Mouse (Mus musculus) forebrain, embryonic 13.5 days (tissue): ENCODE measurements around the gene Zkscan7. TPM values are rescaled to one million over a fixed set of nuclear protein-coding genes. Genes with fewer than 3 reads are reported as not detected.
A peak's percentile ranks its signal among the peaks of the same experiment; 100 is the strongest.

Source experiments
- ATAC-seq: fragments of 200-750 bp; cut with Nextera tagmentation; 2 replicates; pipeline ENCODE4 v1.8.0; 2017
- H3K27ac ChIP-seq: fragments of 300-500 bp; sonication (generic); 2 replicates; pipeline ENCODE4 v1.5.1; 2015; ENCODE audit warnings: inconsistent platforms, mild to moderate bottlenecking, moderate library complexity
- H3K27me3 ChIP-seq: fragments of 300-500 bp; sonication (generic); 2 replicates; pipeline ENCODE4 v1.6.1; 2015; ENCODE audit warnings: mild to moderate bottlenecking, inconsistent platforms
- H3K36me3 ChIP-seq: fragments of 300-500 bp; sonication (generic); 2 replicates; pipeline ENCODE4 v1.6.1; 2015; ENCODE audit warnings: mild to moderate bottlenecking, inconsistent platforms; ENCODE audit not compliant: poor library complexity, severe bottlenecking
- H3K4me1 ChIP-seq: fragments of 300-500 bp; sonication (generic); 2 replicates; pipeline ENCODE4 v1.6.1; 2015; ENCODE audit warnings: inconsistent platforms
- H3K4me2 ChIP-seq: fragments of 300-500 bp; sonication (generic); 2 replicates; pipeline ENCODE4 v1.6.1; 2015; ENCODE audit warnings: inconsistent platforms, mild to moderate bottlenecking, moderate library complexity
- H3K4me3 ChIP-seq: fragments of 300-500 bp; sonication (generic); 2 replicates; pipeline ENCODE4 v1.5.1; 2015; ENCODE audit warnings: mild to moderate bottlenecking, inconsistent platforms
- H3K9ac ChIP-seq: fragments of 300-500 bp; sonication (generic); 2 replicates; pipeline ENCODE4 v1.6.1; 2015; ENCODE audit warnings: mild to moderate bottlenecking, inconsistent platforms
- H3K9me3 ChIP-seq: fragments of 300-500 bp; sonication (generic); replicated peaks from 2 replicates; pipeline ENCODE4 v1.6.1; 2016; ENCODE audit warnings: inconsistent platforms
- WGBS: fragments of 180-500 bp; shearing (Covaris S2); methylation state at CpG from one replicate; pipeline ENCODE4 v1.1.7; 2015; 5-methylcytosine and 5-hydroxymethylcytosine counted together
- polyA plus RNA-seq: library from polyadenylated mRNA; unstranded; fragments of >200 nt; fragmentation: Nextera tagmentation; extraction: Ambion mirVana; gene quantifications from 2 replicates; pipeline ENCODE4 v1.2.1, GENCODE M21; 2015

Gene Zkscan7
- polyA plus RNA-seq, 1 experiment from 2014 or later = 4.2 TPM

DNA sequence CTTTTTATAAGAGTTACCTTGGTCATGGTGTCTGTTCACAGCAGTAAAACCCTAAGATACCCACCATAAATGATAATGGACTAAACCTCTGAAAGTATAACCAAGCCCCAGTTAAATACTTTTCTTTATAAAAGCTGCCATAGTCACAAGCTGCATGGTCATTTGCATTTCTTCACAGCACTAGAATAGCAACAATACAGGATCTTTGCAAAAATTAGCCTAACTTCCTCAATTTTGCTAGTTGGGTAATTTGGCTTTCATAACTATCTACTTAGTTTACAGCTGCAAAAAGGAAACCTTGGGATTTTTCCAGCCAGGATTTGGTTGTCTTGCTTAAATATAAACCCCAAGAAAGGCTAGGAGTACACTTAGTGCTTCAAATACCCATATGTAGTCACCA lies 24.7 kb upstream of the Zkscan7 start:
- H3K4me1 ChIP-seq = peaks cover 18% of the 10 kb centered on the region
- ATAC-seq = no peak
- H3K27ac ChIP-seq = no peak overlapping the region
- no peak overlapping the region for H3K4me3 ChIP-seq
- H3K27me3 ChIP-seq = no peaks in the 10 kb centered on the region
- peaks cover 10% of the 10 kb centered on the region for H3K9me3 ChIP-seq
- no peak overlapping the region for H3K4me2 ChIP-seq
- no peak overlapping the region for H3K9ac ChIP-seq
- H3K36me3 ChIP-seq = peaks cover 68% of the 10 kb centered on the region

DNA sequence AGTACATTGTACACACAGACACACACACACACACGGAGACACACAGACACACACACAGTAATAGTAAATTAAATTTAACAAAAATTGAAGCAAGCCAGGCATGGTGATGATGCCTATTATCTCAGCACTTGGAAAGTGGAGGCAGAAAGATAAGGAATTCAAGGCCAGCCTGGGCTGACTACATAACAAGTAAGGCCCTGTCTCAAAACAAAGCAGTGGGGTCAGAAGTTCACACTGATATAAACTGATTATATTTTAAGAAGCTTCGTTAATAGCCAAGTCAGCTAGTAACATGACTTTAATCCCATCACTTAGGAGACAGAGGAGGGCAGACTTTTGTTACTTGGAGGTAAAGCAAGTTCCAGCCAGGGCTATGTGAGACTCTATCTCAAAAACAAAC lies 21.8 kb upstream of the Zkscan7 start:
- Histone ChIP-seq H3K9me3 (peaks cover 10% of the 10 kb centered on the region), H3K27ac (no peak overlapping the region), H3K27me3 (0 out of 2 replicates have a peak, but pooled peaks cover 2% of the 10 kb centered on the region), H3K4me2 (no peak overlapping the region), H3K4me1 (peaks cover 21% of the 10 kb centered on the region), H3K9ac (no peak overlapping the region), H3K4me3 (no peak overlapping the region), H3K36me3 (peaks cover 41% of the 10 kb centered on the region)
- 91% methylated on average over 2 of the region's 2 CpGs for WGBS
- ATAC-seq = no peak

DNA sequence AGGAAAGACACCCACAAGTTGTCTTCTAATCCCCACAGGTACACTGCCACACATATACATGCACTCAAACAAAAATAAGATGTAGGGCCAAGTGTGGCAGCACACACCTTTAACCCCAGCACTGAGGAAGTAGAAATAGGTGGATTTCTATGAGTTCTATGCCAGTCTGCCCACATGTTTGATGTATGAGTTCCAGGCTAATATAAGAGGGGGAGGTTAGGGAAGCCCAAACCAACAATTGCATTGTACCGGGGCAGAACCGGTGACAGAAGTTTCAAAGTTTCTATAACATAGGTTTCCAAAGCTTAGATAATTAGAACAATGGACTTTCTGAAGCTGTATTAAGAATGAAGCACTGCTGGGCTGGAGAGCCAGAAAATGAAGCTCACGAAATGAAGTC lies 20.6 kb upstream of the Zkscan7 start:
- Histone ChIP-seq H3K27me3 (0 out of 2 replicates have a peak, but pooled peaks cover 2% of the 10 kb centered on the region), H3K4me1 (peaks cover 21% of the 10 kb centered on the region), H3K4me2 (peak overlapping the region; percentile 71), H3K4me3 (peak overlapping the region; percentile 91), H3K9ac (peak overlapping the region; percentile 91), H3K9me3 (peaks cover 7% of the 10 kb centered on the region), H3K27ac (no peak overlapping the region), H3K36me3 (peaks cover 30% of the 10 kb centered on the region)
- WGBS = 68% methylated on average over 3 of the region's 3 CpGs
- no peak for ATAC-seq

DNA sequence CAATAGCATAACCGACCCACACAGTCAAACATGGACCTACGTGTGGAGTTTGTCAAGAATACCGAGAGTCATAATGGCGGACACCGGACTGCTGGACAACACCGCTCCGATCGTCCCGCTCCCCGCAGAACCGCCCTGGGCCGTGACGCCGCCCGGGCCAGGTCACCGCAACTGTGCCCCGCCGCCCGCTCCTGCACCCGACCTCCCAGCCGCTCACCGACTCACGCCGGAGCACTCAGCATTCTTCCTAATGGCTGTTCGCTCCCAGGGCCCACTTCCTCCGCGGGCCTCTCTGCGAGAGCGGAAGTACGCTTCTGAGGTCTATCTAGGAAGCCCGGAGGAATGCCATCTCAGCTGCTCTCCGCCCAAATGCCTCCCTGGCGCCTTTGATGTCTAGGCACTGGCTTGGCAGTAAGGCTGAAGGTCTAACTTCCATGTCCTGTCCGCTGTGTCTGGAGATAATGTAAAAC lies 19.8 kb upstream of the Zkscan7 start, which contains the start of gene Zfp445:
Zfp445 (minus strand) TSS at position 310 of the 470 bp plus-strand sequence.
- Histone ChIP-seq H3K36me3 (peaks cover 21% of the 10 kb centered on the region), H3K27me3 (0 out of 2 replicates have a peak, but pooled peaks cover 2% of the 10 kb centered on the region), H3K27ac (0 out of 2 replicates have a peak within 1 kb of the TSS, but pooled peaks have one; percentile 44), H3K9ac (peak within 1 kb of the TSS; percentile 91), H3K4me2 (peak within 1 kb of the TSS; percentile 71), H3K9me3 (no peaks in the 10 kb centered on the region), H3K4me1 (peaks cover 21% of the 10 kb centered on the region), H3K4me3 (peak within 1 kb of the TSS; percentile 91)
- peak; percentile 95 for ATAC-seq
- under 1% methylated on average over 30 of the region's 34 CpGs for WGBS

DNA sequence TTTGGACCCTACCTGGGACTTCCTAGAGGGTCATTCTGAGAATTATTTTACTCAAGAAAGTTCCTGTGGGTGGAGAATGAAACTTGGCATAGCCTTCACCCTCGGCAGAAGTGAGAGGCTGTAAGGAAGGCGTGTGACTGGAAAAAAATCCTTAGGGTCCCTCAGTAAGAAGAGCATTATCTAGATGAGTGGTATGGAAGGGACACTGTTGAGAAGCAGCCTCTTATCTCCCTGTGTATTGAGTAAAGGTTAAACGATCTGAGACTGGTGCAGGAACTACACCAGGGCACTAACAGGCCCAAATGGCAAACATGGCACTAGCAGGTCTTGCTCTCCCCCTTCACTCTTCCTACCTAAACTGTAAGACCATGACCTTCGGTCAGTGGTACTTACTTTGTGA lies 19.3 kb upstream of the Zkscan7 start:
- peak; percentile 28 for ATAC-seq
- peak overlapping the region; percentile 91 for H3K4me3 ChIP-seq
- 0 out of 2 replicates have a peak, but pooled peaks cover 2% of the 10 kb centered on the region for H3K27me3 ChIP-seq
- peak overlapping the region; percentile 71 for H3K4me2 ChIP-seq
- peak overlapping the region; percentile 91; the same call in 1 of the 2 replicates for H3K9ac ChIP-seq
- peaks cover 16% of the 10 kb centered on the region for H3K36me3 ChIP-seq
- H3K4me1 ChIP-seq = peaks cover 21% of the 10 kb centered on the region
- no peak overlapping the region for H3K27ac ChIP-seq
- H3K9me3 ChIP-seq = no peaks in the 10 kb centered on the region
- 89% methylated on average over 4 of the region's 4 CpGs for WGBS

DNA sequence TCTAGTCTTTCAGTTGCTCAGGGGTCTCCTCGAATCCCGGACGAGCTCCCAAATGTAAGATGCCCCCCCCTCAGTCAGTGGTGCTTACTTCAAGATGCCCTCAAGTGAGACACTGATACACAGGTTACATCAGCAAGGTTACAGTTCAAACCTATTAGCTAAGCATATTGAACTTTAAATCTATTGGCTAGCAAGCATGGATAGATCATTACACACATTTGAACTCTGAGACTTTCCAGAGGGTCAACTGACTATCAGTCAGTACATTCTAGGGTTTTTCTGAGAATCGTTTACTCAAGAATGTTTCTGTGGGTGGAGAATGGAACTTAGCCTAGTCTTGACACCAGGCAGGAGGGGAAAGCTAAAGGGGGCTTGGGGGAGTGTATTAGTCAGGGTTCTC lies 12.9 kb upstream of the Zkscan7 start:
- Histone ChIP-seq H3K27me3 (no peaks in the 10 kb centered on the region), H3K4me2 (no peak overlapping the region), H3K9ac (no peak overlapping the region), H3K4me3 (no peak overlapping the region), H3K4me1 (no peaks in the 10 kb centered on the region), H3K36me3 (no peaks in the 10 kb centered on the region), H3K27ac (no peak overlapping the region), H3K9me3 (no peaks in the 10 kb centered on the region)
- WGBS = 78% methylated on average over 4 of the region's 4 CpGs
- ATAC-seq = no peak

DNA sequence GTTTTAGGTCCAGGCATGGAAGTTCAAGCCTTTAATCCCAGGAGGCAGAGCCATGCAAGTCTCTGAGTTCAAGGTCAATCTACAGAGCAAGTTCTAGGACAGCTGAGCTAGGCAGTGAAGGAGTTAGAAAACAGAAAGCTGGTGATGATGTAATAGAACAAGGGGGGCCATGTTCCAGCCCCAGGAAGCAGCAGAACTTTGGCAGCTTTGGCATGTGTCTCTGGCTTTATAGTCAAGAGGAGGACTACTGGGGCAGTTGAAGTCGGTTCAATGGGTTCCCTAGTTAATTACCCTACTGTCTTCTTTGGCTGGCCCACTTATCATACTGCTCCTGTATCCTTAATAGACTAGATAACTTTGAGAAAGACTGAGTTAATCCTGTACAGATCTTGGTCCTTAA lies 10.8 kb upstream of the Zkscan7 start:
- ATAC-seq = no peak
- WGBS = 77% methylated on average over 1 of the region's 1 CpGs
- no peaks in the 10 kb centered on the region for H3K36me3 ChIP-seq
- H3K27me3 ChIP-seq = no peaks in the 10 kb centered on the region
- no peak overlapping the region for H3K27ac ChIP-seq
- H3K9me3 ChIP-seq = no peaks in the 10 kb centered on the region
- no peak overlapping the region for H3K9ac ChIP-seq
- H3K4me1 ChIP-seq = no peaks in the 10 kb centered on the region
- H3K4me3 ChIP-seq = no peak overlapping the region
- H3K4me2 ChIP-seq = no peak overlapping the region

DNA sequence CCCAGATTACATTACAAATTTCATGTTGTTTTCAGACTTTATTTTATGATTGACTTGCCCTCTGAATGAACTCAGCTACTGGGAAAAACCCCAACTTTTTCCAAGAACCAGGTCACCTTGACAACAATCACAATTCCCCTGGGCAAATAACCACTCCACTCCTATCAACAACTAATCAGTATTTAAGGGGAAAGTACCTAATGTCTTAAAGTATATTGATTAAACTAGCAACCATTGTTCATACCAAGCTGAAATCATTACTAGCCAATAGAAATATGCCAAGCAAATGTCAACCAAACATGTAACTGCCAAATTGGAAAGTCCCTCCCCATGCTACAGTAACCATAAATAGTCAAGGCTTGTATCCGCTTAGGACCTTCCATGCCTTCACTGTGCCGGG lies 10.3 kb upstream of the Zkscan7 start:
- no peaks in the 10 kb centered on the region for H3K9me3 ChIP-seq
- no peak for ATAC-seq
- WGBS = 91% methylated on average over 2 of the region's 2 CpGs
- H3K36me3 ChIP-seq = no peaks in the 10 kb centered on the region
- H3K4me1 ChIP-seq = no peaks in the 10 kb centered on the region
- no peak overlapping the region for H3K4me3 ChIP-seq
- H3K27me3 ChIP-seq = no peaks in the 10 kb centered on the region
- no peak overlapping the region for H3K4me2 ChIP-seq
- no peak overlapping the region for H3K27ac ChIP-seq
- no peak overlapping the region for H3K9ac ChIP-seq

DNA sequence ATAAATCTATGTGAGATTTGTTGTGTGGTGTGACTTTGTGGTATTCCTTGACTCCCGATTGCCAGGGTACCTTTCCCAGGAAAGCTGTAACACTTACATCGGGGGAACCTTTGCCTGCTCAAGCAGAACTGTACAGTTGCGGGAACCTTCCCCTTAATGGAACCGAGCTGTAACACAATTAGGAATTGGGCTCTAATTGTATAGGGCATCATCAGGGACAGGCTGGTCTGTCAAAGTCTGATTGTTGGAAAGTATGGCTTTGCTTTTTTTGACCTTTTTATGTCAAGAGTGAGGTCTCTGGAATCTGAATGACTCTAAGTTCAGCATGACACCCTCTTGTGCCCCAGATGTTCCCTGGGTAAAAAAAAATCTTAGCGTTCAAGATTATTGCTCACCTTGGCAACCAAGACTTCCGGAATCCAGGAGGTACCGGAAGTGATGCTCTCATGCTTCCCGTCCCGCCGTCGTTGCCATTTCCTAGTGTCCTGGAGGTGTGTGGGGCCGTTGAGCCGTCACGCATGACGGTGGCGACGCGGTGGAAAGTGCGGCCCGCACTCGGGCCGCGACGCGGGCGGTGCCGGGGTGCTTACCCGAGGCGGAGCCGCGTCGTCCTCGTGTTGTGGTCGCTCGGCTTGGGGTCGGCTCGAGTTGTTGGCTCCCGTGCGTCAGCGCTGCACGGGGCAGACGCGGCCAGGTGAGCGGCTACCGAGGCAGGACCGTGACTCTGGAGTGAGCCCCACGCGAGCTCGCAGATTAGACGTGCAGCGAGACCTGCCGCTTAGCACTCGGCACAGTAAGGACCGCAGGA lies 1.1 kb downstream of the Zkscan7 start:
- no peaks in the 10 kb centered on the region for H3K9me3 ChIP-seq
- H3K27me3 ChIP-seq = no peaks in the 10 kb centered on the region
- peaks cover 10% of the 10 kb centered on the region for H3K36me3 ChIP-seq
- H3K4me1 ChIP-seq = peaks cover 14% of the 10 kb centered on the region
- H3K27ac ChIP-seq = no peak overlapping the region
- peak overlapping the region; percentile 53 for H3K4me3 ChIP-seq
- 6% methylated on average over 54 of the region's 54 CpGs for WGBS
- H3K4me2 ChIP-seq = peak overlapping the region; percentile 88
- peak overlapping the region; percentile 77 for H3K9ac ChIP-seq
- peak; percentile 95 for ATAC-seq

DNA sequence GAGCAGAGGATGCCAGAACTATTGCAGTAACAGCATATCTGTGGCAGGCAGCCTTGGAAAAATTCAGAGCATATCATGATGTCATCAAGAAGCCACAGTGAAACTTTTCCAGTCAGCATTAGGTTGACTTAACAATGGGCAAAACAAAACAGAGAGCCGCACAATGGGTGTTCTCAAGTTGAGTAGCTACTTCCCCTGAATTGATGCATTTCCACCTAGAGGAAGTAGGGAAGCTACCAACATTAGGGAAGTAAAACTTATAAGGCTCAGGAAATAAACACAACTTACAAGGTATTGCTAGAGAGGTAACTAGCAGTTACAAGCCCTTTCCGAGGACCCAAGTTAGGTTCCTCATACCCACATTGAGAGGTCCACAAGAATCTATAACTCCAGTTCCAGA lies 15.6 kb downstream of the Zkscan7 start:
- peaks cover 5% of the 10 kb centered on the region; the same call in 1 of the 2 replicates for H3K36me3 ChIP-seq
- H3K4me1 ChIP-seq = peaks cover 14% of the 10 kb centered on the region; the same call in 1 of the 2 replicates
- no peak overlapping the region for H3K4me3 ChIP-seq
- 0 out of 2 replicates have a peak, but pooled peaks cover under 1% of the 10 kb centered on the region for H3K9me3 ChIP-seq
- no peak overlapping the region for H3K9ac ChIP-seq
- H3K27me3 ChIP-seq = no peaks in the 10 kb centered on the region
- H3K27ac ChIP-seq = no peak overlapping the region
- no peak for ATAC-seq
- H3K4me2 ChIP-seq = no peak overlapping the region
- 96% methylated on average over 2 of the region's 2 CpGs for WGBS

DNA sequence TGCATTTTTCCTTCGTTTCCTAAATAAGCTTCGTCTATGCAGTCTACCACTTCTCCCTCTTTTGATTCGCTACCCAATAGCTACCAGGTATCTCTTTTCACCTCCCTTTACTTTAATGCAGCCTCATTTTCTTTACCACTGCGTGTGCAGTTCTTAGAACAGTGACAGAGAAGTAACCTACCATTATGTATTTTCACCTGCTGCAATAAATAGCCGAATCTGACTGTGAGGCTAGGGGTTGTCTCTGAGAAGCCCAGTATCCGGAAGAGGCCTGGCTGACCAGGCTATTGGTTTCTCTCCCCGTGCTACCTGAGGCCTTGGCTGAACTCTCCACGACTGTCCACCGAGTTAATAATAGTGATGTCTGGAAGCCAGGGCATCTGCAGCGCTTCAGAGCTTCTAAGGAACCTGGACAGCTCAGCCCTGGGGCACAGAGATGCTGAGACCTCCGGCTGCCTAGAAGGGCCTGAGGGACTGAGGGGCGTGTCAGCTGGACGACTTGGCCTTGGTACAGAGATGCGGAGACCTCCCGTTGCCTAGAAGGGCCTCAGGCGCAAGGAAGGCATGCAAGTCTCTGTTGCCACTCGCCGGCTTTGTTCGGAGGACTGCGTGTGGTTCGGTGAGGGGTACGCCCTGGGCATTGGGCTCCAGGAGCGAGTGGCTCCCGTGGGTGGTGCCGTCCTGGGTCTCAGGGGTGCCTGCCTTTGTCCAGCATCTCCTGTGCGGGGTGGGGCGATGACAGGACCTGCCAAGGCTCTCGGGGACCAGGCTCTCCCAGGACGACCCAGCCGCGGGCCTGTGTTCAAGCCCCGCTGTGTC lies 17.4 kb downstream of the Zkscan7 start:
- WGBS = 12% methylated on average over 32 of the region's 32 CpGs
- peak overlapping the region; percentile 51 for H3K4me3 ChIP-seq

DNA sequence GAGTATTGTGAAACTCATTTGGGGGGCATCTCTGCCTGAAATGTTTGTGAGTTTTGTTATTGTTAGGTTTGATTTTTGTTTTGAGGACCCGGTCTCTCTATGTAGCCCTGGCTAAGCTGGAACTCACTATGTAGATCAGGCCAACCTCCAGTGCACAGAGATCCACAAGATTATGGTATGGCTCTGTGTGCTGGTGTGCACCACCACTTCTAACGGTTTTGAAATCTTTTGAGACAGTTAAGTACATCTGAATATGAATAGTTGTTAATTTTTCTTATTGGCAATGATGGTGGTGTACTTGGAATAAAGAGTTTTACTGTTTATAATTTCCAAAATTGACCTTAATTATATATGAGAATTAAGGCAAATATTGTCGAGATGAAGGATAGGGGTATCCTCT lies 37.0 kb downstream of the Zkscan7 start:
- H3K4me3 ChIP-seq = peak overlapping the region; percentile 87
- H3K9ac ChIP-seq = peak overlapping the region; percentile 97; the same call in 1 of the 2 replicates
- no peak overlapping the region for H3K27ac ChIP-seq
- peaks cover 27% of the 10 kb centered on the region for H3K36me3 ChIP-seq
- H3K9me3 ChIP-seq = no peaks in the 10 kb centered on the region
- 19% methylated on average over 3 of the region's 3 CpGs for WGBS
- H3K4me1 ChIP-seq = peaks cover 6% of the 10 kb centered on the region
- ATAC-seq = peak; percentile 57
- H3K4me2 ChIP-seq = peak overlapping the region; percentile 63
- 0 out of 2 replicates have a peak, but pooled peaks cover 2% of the 10 kb centered on the region for H3K27me3 ChIP-seq

More for the DNA sequence above, 17.4 kb downstream of the Zkscan7 start:
- Histone ChIP-seq H3K9ac (peak overlapping the region; percentile 75), H3K4me1 (peaks cover 14% of the 10 kb centered on the region; the same call in 1 of the 2 replicates), H3K36me3 (peaks cover 17% of the 10 kb centered on the region), H3K27ac (0 out of 2 replicates have a peak overlapping the region, but pooled peaks have one; percentile 48), H3K9me3 (no peaks in the 10 kb centered on the region), H3K4me2 (peak overlapping the region; percentile 69), H3K27me3 (no peaks in the 10 kb centered on the region)
- peak; percentile 98 for ATAC-seq
